Mouse (Mus musculus) cortical plate, adult 2 months (tissue): ENCODE data around the gene Tbcel. TPM values are rescaled to one million over a fixed set of nuclear protein-coding genes. Genes with fewer than 3 reads are reported as not detected.
A peak's percentile ranks its signal among the peaks of the same experiment; 100 is the strongest.

Experiments used
- H3K27ac ChIP-seq: fragments of 200-500 bp; 2 replicates; pipeline ENCODE4 v1.5.1; 2012; ENCODE audit warnings: low read length, control low read depth, inconsistent platforms; ENCODE audit not compliant: insufficient read depth
- H3K4me1 ChIP-seq: fragments of 200-500 bp; 2 replicates; pipeline ENCODE4 v1.6.1; 2011; ENCODE audit warnings: low read length; ENCODE audit not compliant: control insufficient read depth, insufficient read depth
- H3K4me3 ChIP-seq: fragments of 200-500 bp; 2 replicates; pipeline ENCODE4 v1.5.1; 2011; ENCODE audit warnings: mild to moderate bottlenecking, low read length, control low read depth; ENCODE audit not compliant: insufficient read depth
- CTCF ChIP-seq: fragments of 200-500 bp; IDR thresholded peaks from 2 replicates; pipeline ENCODE4 v1.5.1; 2011; ENCODE audit warnings: mild to moderate bottlenecking, control low read depth, low read length; ENCODE audit not compliant: insufficient read depth; ENCODE audit errors: extremely low read depth
- POLR2A ChIP-seq: fragments of 200-500 bp; IDR thresholded peaks from 2 replicates; pipeline ENCODE4 v1.6.1; 2011; ENCODE audit warnings: mild to moderate bottlenecking, low read length, control low read depth; ENCODE audit not compliant: insufficient read depth; ENCODE audit errors: extremely low read depth
- polyA plus RNA-seq: library from polyadenylated mRNA; depleted of rRNA; stranded (reverse); fragments of >200 nt; gene quantifications from 2 replicates; pipeline ENCODE4 v1.2.3, GENCODE M21; 2012

The Tbcel gene
- polyA plus RNA-seq, 1 experiment = 30.3 TPM

GRCm38 (mm10) chr9:42399829-42400228, 107.8 kb downstream of the Tbcel start, which contains the start of gene Tecta:
Tecta (minus strand) TSS chr9:42399929.
- Histone ChIP-seq H3K27ac (no peak within 1 kb of the TSS), H3K4me1 (no peaks in the 10 kb centered on the region), H3K4me3 (no peak within 1 kb of the TSS)
- no peak for TF ChIP-seq CTCF
- TF ChIP-seq POLR2A = no peak

DNA sequence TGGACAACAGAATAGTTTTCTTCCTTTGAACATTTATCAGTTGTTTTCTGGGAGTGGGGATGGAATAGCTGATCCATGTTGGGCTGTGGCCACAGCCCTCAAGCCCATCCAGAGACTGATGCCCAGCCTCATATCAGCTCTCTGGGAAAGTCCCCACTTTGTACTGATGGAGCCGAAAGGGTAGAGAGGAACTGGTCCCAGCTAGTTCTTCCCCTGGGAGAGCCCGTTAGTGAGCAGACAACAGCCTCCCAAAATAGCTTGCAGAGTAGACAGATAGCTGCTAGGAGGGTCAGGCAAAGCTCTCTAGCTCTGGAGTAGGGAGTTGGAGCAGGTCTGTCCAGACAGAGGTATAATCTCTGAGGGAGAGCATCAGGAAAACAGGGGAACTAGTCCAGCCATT, 111.5 kb downstream of the Tbcel start:
- H3K27ac ChIP-seq = no peak overlapping the region
- H3K4me1 ChIP-seq = no peaks in the 10 kb centered on the region
- no peak overlapping the region for H3K4me3 ChIP-seq
- TF ChIP-seq CTCF (no peak), POLR2A (no peak)

DNA sequence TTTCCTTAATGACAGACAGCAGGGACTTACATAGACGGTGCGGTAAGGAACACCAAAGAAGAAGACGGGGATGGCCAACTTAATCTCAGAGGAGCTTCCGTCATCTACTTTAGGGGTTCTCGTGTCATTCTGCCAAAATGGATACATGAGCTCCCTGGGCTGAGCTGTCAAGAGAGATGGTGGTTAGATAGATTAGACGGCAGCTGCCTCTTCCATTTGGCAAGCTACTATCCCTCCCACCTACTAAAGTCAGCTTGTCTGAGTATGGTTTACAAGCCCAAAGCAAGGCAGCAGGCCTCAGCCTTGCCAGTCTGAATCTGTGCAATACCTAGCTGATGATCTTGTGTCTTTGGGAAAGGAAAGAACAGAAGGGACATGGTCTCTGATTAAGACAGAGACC, 112.7 kb downstream of the Tbcel start:
- H3K27ac ChIP-seq = no peak overlapping the region
- H3K4me1 ChIP-seq = no peaks in the 10 kb centered on the region
- TF ChIP-seq POLR2A = no peak
- no peak for TF ChIP-seq CTCF
- H3K4me3 ChIP-seq = no peak overlapping the region

GRCm38 (mm10) chr9:42394321-42394720, 113.3 kb downstream of the Tbcel start:
- Histone ChIP-seq H3K4me3 (no peak overlapping the region), H3K4me1 (no peaks in the 10 kb centered on the region), H3K27ac (no peak overlapping the region)
- TF ChIP-seq POLR2A (no peak), CTCF (no peak)

DNA sequence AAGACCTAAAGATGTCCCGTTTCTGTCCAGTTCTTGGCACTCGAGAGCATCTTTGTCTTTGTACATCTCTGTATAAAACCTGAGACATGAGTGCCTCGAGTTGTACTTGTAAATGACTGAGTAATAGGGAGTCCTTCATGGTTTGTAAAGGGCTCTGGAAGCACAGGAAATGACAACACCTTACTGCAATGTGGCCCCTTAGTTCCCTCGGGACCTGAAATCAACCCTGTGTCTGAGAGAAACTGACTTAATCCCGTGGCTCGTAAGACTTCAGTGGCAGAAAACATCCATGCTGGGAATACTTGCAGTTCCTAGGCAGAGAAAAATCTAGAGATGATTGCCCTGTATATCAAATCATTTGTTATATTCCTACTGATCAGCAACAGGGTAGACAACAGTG, 114.7 kb downstream of the Tbcel start:
- no peaks in the 10 kb centered on the region for H3K4me1 ChIP-seq
- no peak overlapping the region for H3K4me3 ChIP-seq
- TF ChIP-seq POLR2A (no peak), CTCF (no peak)
- H3K27ac ChIP-seq = no peak overlapping the region

DNA sequence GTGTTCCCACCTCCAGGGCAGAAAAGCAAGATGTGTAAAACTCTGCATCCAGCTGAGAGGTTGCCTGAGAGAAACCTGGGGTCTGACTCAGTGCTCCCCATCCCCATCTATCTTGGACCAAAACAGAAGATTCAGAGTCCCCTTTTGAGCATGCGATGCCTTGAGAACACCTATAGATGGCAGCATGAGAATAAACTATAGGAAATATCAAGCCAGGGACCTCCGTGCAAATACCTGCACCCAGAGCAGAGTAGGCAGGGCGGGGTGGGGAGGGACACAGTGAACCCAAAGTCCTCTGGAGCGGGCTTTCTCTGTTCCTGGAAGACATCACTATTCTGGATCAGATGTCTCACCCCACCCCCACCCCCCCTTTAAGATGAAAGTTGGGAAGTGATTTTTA, 119.1 kb downstream of the Tbcel start:
- no peaks in the 10 kb centered on the region for H3K4me1 ChIP-seq
- no peak overlapping the region for H3K4me3 ChIP-seq
- TF ChIP-seq CTCF (peak; percentile 49), POLR2A (no peak)
- H3K27ac ChIP-seq = no peak overlapping the region

- Histone ChIP-seq H3K4me1 (no peaks in the 10 kb centered on the region), H3K4me3 (no peak overlapping the region), H3K27ac (no peak overlapping the region)
- no peak for TF ChIP-seq POLR2A
- no peak for TF ChIP-seq CTCF
Observed at GRCm38 (mm10) chr9:42387038-42387437, 120.6 kb downstream of the Tbcel start.

DNA sequence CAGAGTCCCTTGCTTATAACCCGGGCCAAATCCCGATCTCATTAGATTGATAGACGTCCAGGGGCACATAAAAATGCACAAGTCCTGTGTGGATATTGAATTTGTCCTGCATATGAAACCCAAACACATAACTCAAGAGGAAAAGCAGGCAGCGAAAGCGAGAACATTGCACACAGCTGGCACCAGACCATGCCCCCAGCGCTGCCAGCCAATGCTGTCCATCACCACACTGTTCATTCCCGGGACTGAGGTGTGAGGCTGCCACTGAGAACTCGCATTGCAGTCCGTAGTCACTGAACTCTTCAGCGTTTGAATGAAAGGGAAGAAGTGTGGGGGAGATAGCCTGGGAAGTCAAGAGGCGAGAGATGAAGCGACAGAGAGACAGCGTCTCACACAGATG, 122.0 kb downstream of the Tbcel start:
- Histone ChIP-seq H3K27ac (no peak overlapping the region), H3K4me3 (no peak overlapping the region), H3K4me1 (no peaks in the 10 kb centered on the region)
- TF ChIP-seq CTCF (no peak), POLR2A (no peak)

- Histone ChIP-seq H3K4me1 (no peaks in the 10 kb centered on the region), H3K27ac (no peak overlapping the region), H3K4me3 (no peak overlapping the region)
- TF ChIP-seq CTCF (no peak), POLR2A (no peak)
Observed at GRCm38 (mm10) chr9:42382628-42383347, 124.8 kb downstream of the Tbcel start.

DNA sequence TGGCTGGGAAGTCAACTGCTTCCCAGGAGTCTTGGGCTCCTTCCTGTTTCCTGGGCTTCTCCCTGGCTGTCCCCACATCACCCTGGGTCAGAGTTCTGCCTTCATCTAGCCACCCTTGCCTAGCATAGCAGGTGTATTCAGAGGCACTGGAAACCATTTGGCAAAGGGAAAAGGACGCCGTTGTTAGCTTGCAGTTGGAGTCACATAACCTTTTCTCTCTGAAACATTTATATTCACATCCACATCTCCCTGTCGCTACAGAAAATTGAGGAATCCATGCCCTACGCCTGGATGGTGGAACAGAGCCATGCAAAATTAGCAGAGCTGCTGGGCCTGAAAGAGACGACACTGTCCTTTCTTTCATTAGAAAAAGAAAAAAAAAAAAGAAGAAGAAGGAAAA, 125.5 kb downstream of the Tbcel start:
- no peak for TF ChIP-seq POLR2A
- TF ChIP-seq CTCF = no peak
- no peak overlapping the region for H3K4me3 ChIP-seq
- no peak overlapping the region for H3K27ac ChIP-seq
- no peaks in the 10 kb centered on the region for H3K4me1 ChIP-seq

- no peak for TF ChIP-seq POLR2A
- no peak for TF ChIP-seq CTCF
- no peaks in the 10 kb centered on the region for H3K4me1 ChIP-seq
Observed at GRCm38 (mm10) chr9:42378071-42378470, 129.5 kb downstream of the Tbcel start.

DNA sequence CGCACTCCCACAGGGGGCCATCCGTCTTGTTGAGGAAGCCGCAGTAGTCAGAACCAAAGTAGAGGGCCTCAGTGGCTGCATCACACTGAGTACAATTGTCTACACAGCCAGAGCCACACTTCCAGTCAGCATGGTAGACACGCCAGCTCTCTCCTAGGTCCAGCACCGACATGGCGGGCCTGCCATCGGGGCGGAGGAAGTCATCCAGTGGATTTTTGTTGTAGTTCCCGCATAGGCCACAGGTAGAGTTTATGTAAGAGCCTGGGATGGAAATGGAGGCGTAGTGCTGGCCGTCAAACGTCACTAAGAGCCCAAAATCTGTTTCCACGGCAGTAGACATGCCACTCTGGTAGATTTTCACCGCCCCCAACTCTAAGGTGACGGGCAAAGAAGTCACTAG, 130.0 kb downstream of the Tbcel start:
- no peak overlapping the region for H3K27ac ChIP-seq
- no peaks in the 10 kb centered on the region for H3K4me1 ChIP-seq
- H3K4me3 ChIP-seq = no peak overlapping the region
- TF ChIP-seq CTCF (no peak), POLR2A (no peak)

More at GRCm38 (mm10) chr9:42378071-42378470, 129.5 kb downstream of the Tbcel start:
- Histone ChIP-seq H3K27ac (no peak overlapping the region), H3K4me3 (no peak overlapping the region)
